Mouse (Mus musculus): ENCODE results near the gene A630095N17Rik.

GRCm38 (mm10) chr1:75255516-75256046 lies 23.7 kb upstream of the A630095N17Rik start:
- no peak for TF ChIP-seq CTCF (IDR thresholded peaks at IDR 0.05; ENCODE audit: borderline replicate concordance, control insufficient read depth, extremely low read depth, insufficient read depth, low read length, poor library complexity)
- TF ChIP-seq POLR2A (IDR thresholded peaks at IDR 0.05; ENCODE audit: control insufficient read depth, extremely low read depth, insufficient read depth, low read length, poor library complexity), result no peak
